Mouse (Mus musculus) cerebellum, postnatal 25 days (tissue): Measurements from ENCODE around the gene Rsl24d1.
A peak's percentile ranks its signal among the peaks of the same experiment; 100 is the strongest.
"Not testable (repeated sequence)": the region's sequence is repeated elsewhere in the genome, so short reads cannot be mapped to it uniquely, and the experiment has no call there.

ENCODE experiments used
- DNase-seq, 2 experiments: peaks; one replicate each; pipeline ENCODE4 v3.0.0; 2021; ENCODE audit warnings: mixed read lengths in 2 of 2

The Rsl24d1 gene

GRCm38 (mm10) chr9:73112919-73113906, at the start of gene Rsl24d1:
Rsl24d1 (plus strand) TSS chr9:73113426.
- peak; percentile 89 to 91 for DNase-seq

- DNase-seq: no peak
These were observed 49.5 kb upstream of the Rsl24d1 start for GRCm38 (mm10) chr9:73063621-73064290.

GRCm38 (mm10) chr9:73067086-73067485, 46.1 kb upstream of the Rsl24d1 start:
- no peak for DNase-seq

- peak in 1 of 2 experiments; percentile 35 for DNase-seq
These were observed 45.0 kb upstream of the Rsl24d1 start for GRCm38 (mm10) chr9:73068230-73068679.

- no peak for DNase-seq
These were observed 44.5 kb upstream of the Rsl24d1 start for GRCm38 (mm10) chr9:73068688-73069087.

- no peak for DNase-seq
These were observed 42.1 kb upstream of the Rsl24d1 start for GRCm38 (mm10) chr9:73070971-73071659.

- DNase-seq: no peak
These were observed 40.8 kb upstream of the Rsl24d1 start for GRCm38 (mm10) chr9:73072426-73072825.

GRCm38 (mm10) chr9:73073169-73073568, 40.1 kb upstream of the Rsl24d1 start:
- no peak for DNase-seq

GRCm38 (mm10) chr9:73079349-73079748, 33.9 kb upstream of the Rsl24d1 start:
- not testable (repeated sequence) for DNase-seq

GRCm38 (mm10) chr9:73079801-73080325, 33.4 kb upstream of the Rsl24d1 start:
- no peak for DNase-seq

- DNase-seq: peak; percentile 86 to 88
These were observed 30.8 kb upstream of the Rsl24d1 start for GRCm38 (mm10) chr9:73082291-73083000.

- DNase-seq: peak in 1 of 2 experiments; percentile 23
These were observed 29.3 kb upstream of the Rsl24d1 start for GRCm38 (mm10) chr9:73083956-73084355.

GRCm38 (mm10) chr9:73085845-73086244, 27.4 kb upstream of the Rsl24d1 start:
- DNase-seq: no peak

- DNase-seq: no peak
These were observed 26.1 kb upstream of the Rsl24d1 start for GRCm38 (mm10) chr9:73087121-73087520.

GRCm38 (mm10) chr9:73087581-73087980, 25.6 kb upstream of the Rsl24d1 start:
- no peak for DNase-seq

GRCm38 (mm10) chr9:73089222-73089920, 23.9 kb upstream of the Rsl24d1 start:
- DNase-seq: no peak

GRCm38 (mm10) chr9:73090121-73090520, 23.1 kb upstream of the Rsl24d1 start:
- no peak for DNase-seq

- DNase-seq: peak; percentile 26 to 56
These were observed 21.5 kb upstream of the Rsl24d1 start for GRCm38 (mm10) chr9:73091747-73092146.

GRCm38 (mm10) chr9:73094580-73094979, 18.6 kb upstream of the Rsl24d1 start:
- no peak for DNase-seq

- DNase-seq: no peak
These were observed 15.3 kb upstream of the Rsl24d1 start for GRCm38 (mm10) chr9:73097898-73098297.

GRCm38 (mm10) chr9:73101536-73101935, 11.7 kb upstream of the Rsl24d1 start, which contains the start of gene Khdc3:
Khdc3 (plus strand) TSS chr9:73101836.
- no peak for DNase-seq
